Mouse (Mus musculus): ENCODE data around the gene Sh3gl3.

Sh3gl3 gene

GRCm38 (mm10) chr7:82173540-82173939 is at the start of gene Sh3gl3:
Sh3gl3 (plus strand) TSS chr7:82173840.
- in situ Hi-C loops (cut with MboI) = no loop called here

DNA sequence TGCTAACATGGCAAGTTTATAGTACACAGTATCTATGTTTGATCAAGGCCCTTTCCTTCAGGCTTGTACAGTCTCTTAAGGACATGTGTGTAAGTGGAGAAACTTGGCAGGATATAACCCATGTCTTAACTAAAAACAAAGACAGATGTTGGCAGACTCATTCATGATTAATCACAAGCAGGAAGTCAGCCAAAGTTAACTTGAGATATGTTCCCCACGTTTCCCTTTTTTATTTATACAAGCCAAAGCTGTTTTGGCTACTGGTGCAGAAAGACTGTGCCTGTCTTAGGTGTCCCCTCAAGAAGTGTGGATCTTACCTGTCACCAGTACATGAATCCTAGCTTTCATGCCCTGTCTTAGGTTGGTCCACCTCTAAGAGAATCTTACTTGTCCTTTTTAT is 35.4 kb upstream of the Sh3gl3 start:
- in situ Hi-C loops (cut with MboI) = no loop called here

- in situ Hi-C loops (cut with MboI) = no loop called here
These were observed 26.5 kb upstream of the Sh3gl3 start for GRCm38 (mm10) chr7:82147151-82147550.

DNA sequence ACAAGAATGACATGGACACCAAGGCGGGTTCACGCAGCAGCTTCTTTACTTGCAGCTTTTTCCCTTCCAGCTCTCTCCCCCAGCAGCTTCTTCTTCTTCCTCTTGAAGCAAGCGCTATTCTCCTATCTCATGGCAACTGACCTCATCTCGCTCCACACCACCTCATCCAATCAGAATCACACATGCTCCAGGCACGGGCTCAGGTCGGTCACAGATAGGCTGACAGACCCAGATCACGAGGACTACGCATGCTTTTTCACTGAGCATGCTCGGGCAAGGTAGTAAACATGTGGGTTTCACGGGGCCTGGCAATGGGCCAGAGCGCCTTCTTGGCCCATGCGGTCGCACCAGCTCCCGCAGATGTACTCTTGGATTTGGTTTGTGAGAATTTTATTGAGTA is 9.0 kb upstream of the Sh3gl3 start:
- in situ Hi-C loops (cut with MboI) = no loop called here

- in situ Hi-C loops (cut with MboI) = no loop called here
These were observed 1.1 kb downstream of the Sh3gl3 start for GRCm38 (mm10) chr7:82174571-82175326.

DNA sequence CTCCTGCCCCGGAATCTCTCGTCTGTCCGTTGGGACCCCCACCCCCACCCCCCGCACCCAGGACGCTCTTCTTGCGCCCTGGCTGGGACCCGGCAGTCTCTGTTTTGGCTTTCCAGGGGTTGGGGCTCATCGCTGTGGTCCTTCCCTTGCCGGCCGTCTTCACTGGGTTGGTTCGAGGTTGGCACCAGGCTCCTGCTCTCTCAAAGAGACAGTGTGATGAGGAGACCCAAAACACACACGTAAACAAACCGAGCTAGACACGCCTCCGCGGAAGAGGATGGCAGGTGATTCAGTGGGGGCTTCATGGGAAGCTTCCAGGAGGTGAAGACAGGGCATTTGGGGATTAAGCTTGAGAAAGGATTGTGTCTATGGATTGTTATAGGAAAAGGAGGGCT is 1.7 kb downstream of the Sh3gl3 start:
- in situ Hi-C loops (cut with MboI) = no loop called here

GRCm38 (mm10) chr7:82176192-82176591 is 2.6 kb downstream of the Sh3gl3 start:
- in situ Hi-C loops (cut with MboI) = no loop called here

GRCm38 (mm10) chr7:82177336-82177735 is 3.7 kb downstream of the Sh3gl3 start:
- in situ Hi-C loops (cut with MboI) = no loop called here

GRCm38 (mm10) chr7:82180919-82181318 is 7.3 kb downstream of the Sh3gl3 start:
- in situ Hi-C loops (cut with MboI) = no loop called here

DNA sequence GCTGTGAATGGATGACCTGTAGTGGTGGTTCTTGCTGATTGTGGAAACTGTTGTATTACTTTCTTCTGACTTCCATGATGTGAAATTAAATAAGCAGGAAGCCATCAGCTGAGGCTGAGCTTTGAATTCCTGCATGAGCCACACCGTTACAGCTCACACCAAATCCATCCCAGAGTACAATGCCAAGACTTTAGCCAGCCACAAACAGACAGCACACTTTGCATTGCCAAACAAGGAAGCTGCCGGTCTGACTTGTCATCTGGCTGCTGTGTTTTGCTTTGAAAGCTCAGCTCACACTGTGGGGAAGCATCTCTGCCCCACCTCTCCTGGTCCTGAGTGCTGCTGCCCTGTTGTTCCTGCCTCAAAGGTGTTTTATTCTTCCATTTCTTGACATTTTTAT is 9.1 kb downstream of the Sh3gl3 start:
- in situ Hi-C loops (cut with MboI) = no loop called here

GRCm38 (mm10) chr7:82191604-82192003 is 18.0 kb downstream of the Sh3gl3 start:
- in situ Hi-C loops (cut with MboI) = no loop called here

DNA sequence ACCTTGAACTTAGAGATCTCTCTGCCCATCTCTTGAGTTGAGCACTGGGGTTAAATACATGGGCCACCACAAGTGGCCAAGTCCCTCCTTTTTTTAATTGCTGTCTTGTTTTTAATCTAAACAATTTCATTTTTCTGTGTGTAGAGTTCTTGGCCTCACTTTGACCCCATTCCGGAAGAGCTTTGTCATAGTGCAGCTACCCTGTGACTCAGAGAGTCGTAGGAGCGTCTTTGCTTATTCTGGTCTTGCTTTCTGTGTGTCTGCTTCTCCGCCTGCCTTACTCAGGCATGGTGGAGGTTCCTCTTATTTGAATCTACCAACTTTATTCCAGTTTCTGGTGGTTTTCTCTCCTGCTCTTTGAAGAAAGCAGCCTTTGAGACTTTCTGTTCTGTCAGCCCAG is 18.9 kb downstream of the Sh3gl3 start:
- in situ Hi-C loops (cut with MboI) = no loop called here

GRCm38 (mm10) chr7:82203111-82203510 is 29.5 kb downstream of the Sh3gl3 start:
- in situ Hi-C loops (cut with MboI) = no loop called here

- in situ Hi-C loops (cut with MboI) = no loop called here
These were observed 30.6 kb downstream of the Sh3gl3 start for GRCm38 (mm10) chr7:82204014-82204784.

DNA sequence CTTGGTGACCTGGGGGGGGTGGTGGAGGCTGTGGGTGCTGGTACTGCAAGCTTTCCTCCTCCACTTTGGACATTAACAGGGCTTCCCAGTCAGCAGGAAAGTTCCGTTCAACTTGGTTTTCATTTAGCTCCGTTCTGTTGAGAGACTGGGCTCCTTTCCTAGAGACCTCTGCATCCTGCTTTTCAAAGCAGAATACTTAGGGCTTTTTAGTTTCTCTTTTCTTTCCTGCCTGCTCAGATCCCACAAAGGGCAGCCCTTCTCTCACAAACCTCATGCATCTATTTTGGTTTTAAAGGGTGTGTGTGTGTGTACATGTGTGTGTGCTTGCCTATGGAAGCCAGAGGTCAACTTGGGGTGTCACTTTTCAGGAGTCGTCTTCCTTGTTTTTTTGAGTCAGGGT is 31.3 kb downstream of the Sh3gl3 start:
- in situ Hi-C loops (cut with MboI) = no loop called here

DNA sequence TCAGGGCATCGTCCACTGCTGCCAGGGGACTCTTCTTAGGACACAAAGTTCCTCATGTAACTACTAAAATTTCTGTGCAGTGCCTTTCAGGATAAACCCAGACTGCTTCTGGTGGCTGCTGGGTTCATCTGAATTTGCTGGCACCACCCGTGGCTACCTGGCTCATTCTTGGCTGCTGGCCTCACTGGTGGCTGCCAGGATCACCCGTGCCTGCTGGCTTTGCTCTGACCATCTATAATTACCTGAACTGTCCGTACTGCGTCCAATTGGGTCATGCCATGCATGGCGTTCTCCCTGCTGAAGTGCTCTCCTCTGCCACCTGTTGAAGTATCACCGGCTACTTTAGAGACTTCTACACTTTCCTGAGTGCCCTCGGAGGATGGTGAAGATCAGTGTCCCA is 33.1 kb downstream of the Sh3gl3 start:
- in situ Hi-C loops (cut with MboI) = no loop called here

DNA sequence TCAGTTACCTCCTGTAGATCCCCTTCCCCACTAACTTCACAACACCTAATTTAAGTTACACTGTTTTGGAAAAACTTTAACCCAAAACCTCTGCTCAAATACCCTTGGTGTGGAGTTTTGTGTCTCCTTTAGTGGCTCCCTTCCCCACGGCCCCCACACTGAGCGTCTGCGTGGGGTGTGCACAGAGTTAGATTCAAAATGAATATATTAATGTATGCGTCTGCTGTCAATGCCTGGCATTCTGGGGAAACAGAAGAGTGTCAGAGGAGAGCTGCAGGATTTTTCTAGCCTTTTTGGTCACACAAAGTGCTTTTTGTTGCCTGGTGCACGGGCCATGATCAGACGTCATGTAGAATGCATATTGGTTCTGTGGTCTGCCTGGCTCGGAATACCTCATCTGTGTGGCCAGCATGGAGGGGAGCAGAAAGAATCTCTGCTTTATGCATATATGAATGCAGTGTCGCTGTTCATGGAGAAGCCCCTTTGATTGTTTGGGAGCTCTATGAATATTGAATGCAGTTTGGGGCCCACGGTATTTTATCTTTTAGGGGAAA is 47.8 kb downstream of the Sh3gl3 start:
- in situ Hi-C loops (cut with MboI) = no loop called here

DNA sequence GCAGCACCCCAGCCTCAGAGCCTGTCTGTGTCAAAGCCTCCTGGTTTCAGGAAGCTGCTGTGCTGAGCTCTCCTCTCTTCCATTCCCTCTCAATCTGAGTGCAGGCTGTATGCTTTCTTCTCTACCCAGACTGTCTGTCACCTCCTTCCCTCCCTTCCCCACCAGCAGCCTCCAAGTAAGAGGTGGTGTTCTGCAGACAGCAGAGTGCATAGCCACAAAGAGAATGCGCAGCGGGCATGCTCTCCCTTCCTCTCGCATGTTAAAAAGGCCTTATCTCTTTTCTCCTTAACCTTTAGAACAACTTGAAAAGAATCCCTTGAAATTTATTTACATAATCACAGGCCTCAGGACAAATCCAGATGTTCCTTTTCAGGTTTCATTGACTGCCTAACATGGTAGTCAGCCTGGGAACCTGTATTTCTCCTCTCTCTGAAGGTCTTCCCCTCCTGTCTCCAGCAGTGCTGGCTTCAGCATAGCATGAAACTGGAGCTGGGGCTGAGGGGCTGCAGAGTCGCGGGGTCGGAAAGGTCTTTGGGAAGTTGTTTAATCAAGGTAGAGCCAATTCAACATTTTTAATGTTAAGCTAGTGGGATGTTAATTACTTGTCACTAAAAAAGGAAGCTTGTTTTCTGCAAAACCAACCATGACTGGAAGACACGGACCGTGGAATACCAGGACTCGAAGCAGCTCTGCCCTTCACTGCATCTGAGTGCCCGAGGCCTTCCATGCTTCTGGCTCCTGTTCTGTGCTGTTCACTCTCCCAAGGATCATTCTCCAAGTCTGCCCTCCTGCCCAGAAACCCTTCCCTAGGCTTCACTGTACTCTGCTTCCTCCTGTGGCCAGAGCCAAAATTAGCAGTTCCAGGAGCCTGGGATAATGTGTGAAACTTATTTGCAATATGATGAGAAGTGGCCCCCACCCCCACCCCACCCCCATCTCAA is 50.5 kb downstream of the Sh3gl3 start:
- in situ Hi-C loops (cut with MboI) = no loop called here

DNA sequence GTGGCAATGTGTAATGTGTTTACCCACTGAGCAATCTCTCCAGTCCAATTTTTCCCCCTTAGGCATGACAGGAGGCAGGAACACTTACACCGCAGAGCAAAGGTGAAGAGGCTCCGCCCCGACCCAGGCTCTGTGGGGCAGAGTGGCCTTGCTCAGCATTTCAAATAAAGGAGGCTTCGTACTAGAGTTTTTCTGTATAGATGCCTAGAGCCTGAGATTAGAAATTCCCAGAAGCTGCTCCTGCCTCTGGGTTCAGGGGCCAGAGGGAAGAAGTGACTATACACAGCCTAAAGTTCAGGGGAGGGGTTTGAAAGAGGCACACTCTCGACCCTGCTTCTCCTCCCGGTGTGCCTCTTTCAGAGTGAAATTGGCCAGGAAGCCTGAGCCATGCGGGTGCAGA is 59.6 kb downstream of the Sh3gl3 start:
- in situ Hi-C loops (cut with MboI) = no loop called here

- in situ Hi-C loops (cut with MboI) = no loop called here
These were observed 60.6 kb downstream of the Sh3gl3 start for GRCm38 (mm10) chr7:82234010-82234897.

DNA sequence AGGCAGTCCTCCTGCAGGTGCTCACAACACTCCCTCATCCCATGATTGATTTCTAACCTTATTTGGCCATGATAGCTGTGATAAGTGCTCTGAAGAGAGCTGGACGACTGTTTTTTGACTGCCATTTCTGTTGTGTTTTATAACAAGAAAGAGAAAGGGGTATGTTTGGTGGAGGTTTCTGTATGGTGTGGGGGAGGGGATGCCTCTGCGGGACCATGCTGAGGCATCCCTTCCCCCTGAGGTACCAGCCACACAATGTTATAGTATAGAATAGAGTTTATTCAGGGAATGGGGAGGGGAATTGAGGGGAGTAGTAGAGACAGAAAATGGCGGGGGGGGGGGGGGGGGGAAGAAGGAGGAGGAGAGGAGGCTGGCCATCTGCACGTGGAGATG is 61.3 kb downstream of the Sh3gl3 start:
- in situ Hi-C loops (cut with MboI) = no loop called here
